Mouse (Mus musculus): ENCODE measurements around the gene Clip2.
"Not testable (repeated sequence)": the region's sequence is repeated elsewhere in the genome, so short reads cannot be mapped to it uniquely, and the experiment has no call there.

Clip2 gene

GRCm38 (mm10) chr5:134491206-134491605 lies 61.0 kb downstream of the Clip2 start:
- DNase-seq (ENCODE audit: low read depth, low spot score) = no peak

GRCm38 (mm10) chr5:134490465-134490864 lies 61.8 kb downstream of the Clip2 start:
- peak; percentile 71 for DNase-seq (ENCODE audit: low read depth, low spot score)

- DNase-seq (ENCODE audit: low read depth, low spot score) = peak; percentile 95
Measured at GRCm38 (mm10) chr5:134489583-134489982, 62.7 kb downstream of the Clip2 start.

DNA sequence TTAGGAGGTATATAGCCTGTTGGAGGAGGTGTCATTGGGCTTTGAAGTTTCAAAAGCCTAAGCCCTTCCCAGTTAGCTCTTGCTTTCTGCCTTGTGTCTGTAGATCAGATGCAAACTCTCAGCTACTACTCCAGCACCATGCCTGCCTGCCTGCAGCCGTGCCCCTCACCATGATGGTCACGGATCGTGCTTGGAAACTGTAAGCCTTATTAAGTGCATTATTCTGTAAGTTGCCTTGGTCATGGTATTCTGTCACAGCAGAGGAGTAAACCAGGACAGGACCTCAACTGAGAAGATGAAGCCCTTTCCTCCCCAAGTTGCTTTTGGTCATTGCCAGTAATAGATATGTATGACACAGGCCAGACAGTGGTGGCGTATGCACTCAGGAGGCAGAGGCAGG lies 63.6 kb downstream of the Clip2 start:
- DNase-seq (ENCODE audit: low read depth, low spot score) = no peak

GRCm38 (mm10) chr5:134488042-134488441 lies 64.2 kb downstream of the Clip2 start:
- DNase-seq (ENCODE audit: low read depth, low spot score) = no peak

DNA sequence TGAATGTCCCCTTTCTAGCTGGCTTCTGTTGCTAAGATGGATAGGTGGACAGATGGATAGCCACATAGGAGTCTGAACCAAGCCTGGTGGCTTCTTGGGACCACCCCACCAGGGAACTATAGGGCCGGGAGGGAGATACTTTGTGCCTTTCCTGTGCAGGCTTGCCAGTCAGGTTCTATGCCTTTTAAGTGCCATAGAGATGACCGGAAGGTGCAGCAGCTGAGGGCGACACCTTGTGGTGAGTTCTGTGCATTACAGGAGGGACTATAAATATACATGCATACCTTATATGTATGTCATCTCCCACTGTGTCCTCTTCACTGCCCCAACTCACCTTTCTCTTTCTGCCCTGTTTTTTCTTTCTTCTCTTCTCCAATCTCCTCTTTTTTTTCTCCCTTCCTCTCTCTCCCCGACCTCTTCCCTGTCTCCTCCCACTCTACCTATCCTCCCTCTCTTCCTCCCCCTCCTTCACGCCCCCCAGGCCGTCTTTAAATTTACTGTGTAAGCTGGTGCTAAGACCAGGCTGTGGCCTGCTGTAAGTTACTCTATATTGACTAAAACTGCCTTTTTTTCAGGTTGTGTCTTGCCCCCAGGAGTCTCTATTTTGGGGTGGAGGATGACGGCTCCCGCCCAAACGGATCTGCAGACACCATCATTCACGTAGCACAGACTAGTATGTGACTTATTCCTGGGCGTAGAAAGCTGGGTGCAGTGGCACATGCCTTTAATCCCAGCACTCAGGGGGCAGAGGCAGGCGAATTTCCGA lies 66.2 kb downstream of the Clip2 start:
- peak; percentile 89 for DNase-seq (ENCODE audit: low read depth, low spot score)

GRCm38 (mm10) chr5:134485183-134485730 lies 67.0 kb downstream of the Clip2 start:
- no peak for DNase-seq (ENCODE audit: low read depth, low spot score)

DNA sequence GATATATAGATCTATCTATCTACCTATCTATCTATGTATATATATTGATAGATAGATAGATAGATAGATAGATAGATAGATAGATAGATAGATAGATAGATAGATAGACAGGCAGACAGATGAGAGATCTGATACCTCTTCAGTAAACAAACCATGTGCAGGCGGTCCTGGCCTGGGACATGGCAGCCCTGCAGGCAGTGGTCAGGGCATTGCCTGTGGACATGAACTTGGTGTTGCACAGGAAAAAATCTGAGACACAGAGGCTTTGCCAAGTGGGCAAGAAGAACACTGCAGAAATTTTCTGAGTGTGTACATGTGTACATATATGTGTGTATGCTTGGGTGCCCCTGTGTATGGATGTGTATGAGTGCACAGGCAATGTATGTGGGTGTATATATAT lies 68.9 kb downstream of the Clip2 start:
- no peak for DNase-seq (ENCODE audit: low read depth, low spot score)

DNA sequence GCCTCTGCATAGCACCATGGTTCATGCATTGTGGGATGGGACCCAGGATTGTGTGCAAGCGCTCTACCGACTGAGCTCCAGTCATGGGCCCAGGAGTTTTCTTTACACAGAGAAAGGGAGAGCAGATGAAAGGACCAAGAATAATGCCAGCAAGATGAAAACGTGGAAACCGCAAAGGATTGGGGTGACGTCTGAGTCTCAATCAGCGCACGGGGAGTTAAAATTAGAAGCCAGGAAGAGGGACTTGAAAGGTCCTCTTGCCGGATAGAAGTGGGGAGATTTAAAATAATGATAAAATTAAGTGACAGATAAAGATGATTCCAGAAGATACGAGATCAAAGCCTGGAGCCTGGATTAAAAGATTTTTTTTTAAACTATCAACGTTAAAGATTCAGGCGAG lies 69.9 kb downstream of the Clip2 start:
- no peak for DNase-seq (ENCODE audit: low read depth, low spot score)

GRCm38 (mm10) chr5:134478886-134479285 lies 73.3 kb downstream of the Clip2 start:
- peak; percentile 72 for DNase-seq (ENCODE audit: low read depth, low spot score)

GRCm38 (mm10) chr5:134475686-134476085 lies 76.5 kb downstream of the Clip2 start:
- not testable (repeated sequence) for DNase-seq (ENCODE audit: low read depth, low spot score)

- DNase-seq (ENCODE audit: low read depth, low spot score) = no peak
Measured at GRCm38 (mm10) chr5:134475006-134475605, 77.1 kb downstream of the Clip2 start.

DNA sequence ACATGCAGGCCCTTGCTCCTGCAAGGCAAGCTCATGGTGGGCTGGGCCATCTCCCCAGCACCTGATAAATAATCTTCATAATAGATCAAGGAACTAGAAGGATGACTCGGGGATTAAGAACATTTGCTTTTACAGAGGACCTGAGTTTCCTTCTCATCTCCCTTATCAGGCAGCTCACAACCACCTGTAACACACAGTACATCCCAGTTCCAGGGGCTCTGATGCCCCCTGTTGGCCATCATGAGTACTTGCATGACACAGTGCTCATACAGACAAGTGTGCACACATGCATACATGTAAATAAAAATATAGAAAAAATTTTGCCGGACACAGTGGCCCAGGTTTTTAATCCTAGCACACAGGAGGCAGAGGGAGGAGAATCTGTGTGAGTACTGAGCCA lies 78.3 kb downstream of the Clip2 start:
- DNase-seq (ENCODE audit: low read depth, low spot score) = peak; percentile 71

DNA sequence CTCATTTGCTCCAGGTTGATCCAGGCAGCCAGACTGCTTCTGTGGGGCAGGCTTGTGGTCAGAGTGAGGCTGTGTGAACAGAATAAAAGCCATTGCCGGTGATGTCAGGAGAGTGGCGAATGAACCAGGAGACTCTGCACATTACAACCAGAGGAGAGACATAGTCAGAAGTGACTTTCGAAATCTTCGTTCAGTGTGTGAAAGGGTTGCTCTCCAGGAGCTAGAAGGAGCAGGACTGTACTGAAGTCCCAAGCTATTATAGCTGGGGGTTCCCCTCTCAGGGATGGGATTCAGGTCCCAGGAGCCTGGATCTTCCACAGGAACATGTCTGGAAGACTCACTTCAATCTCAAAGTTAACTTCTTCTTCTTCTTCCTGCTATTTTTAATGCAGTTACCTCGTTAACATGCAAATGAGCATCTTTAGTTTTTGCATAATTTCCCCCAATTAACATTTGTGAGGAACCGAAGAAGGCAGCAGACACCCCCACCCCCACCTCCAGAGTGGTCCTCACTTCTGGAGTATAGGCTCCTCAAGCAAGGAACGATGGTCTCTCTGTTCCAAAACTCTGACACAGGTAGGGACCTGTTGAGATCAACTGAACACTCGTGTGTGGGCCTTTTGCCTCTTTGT lies 81.6 kb downstream of the Clip2 start:
- DNase-seq (ENCODE audit: low read depth, low spot score) = no peak

DNA sequence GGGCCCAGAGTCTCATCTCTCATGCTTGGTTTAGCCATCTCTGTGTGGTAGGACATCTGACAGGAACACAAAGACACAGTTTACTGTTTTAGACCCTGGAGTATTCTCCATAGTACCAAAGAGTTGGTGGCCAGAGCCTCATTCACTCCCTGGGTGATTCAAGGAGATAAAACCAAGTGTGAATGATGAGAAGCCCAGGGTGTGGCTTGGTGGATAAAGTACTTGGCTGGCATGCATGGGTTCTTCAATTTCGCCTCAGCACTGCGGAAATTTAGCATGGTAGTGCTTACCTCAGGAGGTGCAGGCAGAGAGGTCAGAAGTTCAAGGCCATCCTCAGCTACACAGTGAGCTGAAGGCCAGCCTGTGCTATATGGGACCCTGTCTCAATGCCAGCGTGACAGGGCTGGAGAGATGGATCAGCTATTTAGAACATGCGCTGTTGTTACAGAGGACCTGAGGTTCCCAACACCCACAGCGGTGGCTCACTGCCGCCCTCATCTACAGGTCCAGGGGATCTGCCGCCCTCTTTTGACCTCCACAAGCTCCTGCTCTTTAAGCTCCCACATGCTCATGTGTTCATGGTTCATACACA lies 82.6 kb downstream of the Clip2 start:
- DNase-seq (ENCODE audit: low read depth, low spot score) = no peak

GRCm38 (mm10) chr5:134468158-134468765 lies 84.0 kb downstream of the Clip2 start:
- no peak for DNase-seq (ENCODE audit: low read depth, low spot score)

DNA sequence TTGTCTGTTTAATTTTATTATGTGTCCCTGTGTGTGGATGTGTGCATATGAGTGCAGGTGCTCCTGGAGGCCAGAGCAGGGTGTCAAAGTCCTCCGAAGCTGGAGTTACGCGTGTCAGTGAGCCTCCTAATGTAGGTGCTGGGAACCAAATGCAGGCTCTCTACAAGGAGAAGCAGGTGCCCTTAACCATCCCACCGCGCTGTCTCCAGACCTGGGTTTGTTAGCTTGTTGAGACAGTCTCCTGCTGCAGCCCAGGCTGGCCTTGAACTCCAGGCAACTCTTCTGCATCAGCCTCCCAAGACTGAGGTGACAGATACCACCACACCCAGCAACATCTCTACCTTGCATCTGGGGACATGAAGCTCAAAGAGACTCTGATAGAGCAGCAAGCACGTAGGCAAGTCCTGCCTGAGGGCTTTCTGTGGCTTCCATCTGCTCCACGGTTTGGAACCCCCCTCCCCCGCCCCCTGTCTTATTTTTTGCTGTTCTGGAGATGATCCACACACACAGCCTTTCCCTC lies 85.1 kb downstream of the Clip2 start:
- peak; percentile 59 for DNase-seq (ENCODE audit: low read depth, low spot score)

- DNase-seq (ENCODE audit: low read depth, low spot score) = no peak
Measured at GRCm38 (mm10) chr5:134466296-134467029, 85.8 kb downstream of the Clip2 start.

- DNase-seq (ENCODE audit: low read depth, low spot score) = no peak
Measured at GRCm38 (mm10) chr5:134465197-134465596, 87.0 kb downstream of the Clip2 start.

- no peak for DNase-seq (ENCODE audit: low read depth, low spot score)
Measured at GRCm38 (mm10) chr5:134464225-134464624, 88.0 kb downstream of the Clip2 start.

DNA sequence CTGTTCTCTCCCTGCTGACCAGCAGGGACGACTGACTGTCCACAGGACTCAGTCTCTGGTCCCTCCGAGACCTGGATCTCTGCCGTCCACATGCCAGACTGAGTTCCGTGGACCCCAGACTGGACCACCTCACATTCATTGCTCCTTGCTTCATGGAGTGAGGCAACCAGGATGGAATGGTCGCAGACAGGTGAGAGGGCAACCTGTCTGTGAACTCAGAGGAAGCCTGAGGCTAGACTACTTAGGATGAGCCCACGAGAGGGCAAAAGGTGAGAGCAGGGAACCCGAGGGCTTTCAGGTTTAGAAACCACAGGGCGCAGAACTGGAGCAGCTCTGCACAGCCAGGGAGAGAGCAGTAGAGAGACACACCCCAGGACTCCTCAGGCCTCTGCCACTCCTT lies 89.5 kb downstream of the Clip2 start:
- DNase-seq (ENCODE audit: low read depth, low spot score) = peak; percentile 16

Measured in ZHBTc4 (cell line).